Mouse (Mus musculus) lung, adult 2 months (tissue): ENCODE measurements around the gene Rbms3.

Experiments
- CTCF ChIP-seq: fragments of 200-500 bp; IDR thresholded peaks from 2 replicates; pipeline ENCODE4 v1.5.1; 2011; ENCODE audit warnings: mild to moderate bottlenecking, low read length, control low read depth; ENCODE audit not compliant: insufficient read depth
- POLR2A ChIP-seq: fragments of 200-500 bp; IDR thresholded peaks from 2 replicates; pipeline ENCODE4 v1.6.1; 2011; ENCODE audit warnings: low read depth, mild to moderate bottlenecking, control low read depth, low read length, borderline replicate concordance; ENCODE audit errors: extremely low read depth

DNA sequence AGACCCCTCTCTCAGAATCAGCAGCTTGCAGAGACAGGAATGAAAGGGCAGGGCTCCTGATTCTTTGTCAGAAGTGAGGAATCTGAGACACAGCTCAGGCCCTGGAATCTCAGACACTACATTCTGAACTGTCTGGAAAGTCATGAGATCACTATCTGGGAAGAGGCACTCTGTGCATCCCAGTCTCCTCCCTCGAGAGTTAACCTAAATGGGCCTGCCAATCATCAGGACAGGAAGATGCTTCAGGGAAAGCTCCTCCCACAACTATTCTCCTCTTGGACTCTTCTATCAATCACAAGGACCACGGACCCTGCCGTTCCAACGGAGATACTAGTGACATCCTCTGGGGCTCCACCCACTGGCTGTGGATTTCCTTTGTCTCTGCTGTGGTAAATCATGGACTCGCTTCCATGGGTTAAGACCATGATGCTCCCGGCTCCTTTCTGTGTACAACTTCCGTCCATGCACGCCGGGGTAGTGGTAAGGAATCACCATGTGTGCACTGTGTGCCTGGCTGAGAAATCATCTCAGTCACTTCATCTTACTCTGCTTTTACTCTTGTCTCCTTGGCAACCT is 473.3 kb downstream of the Rbms3 start:
- TF ChIP-seq CTCF, result no peak
- no peak for TF ChIP-seq POLR2A
